Mouse (Mus musculus): ENCODE data around the gene Macf1.
"Not testable (repeated sequence)": the region's sequence is repeated elsewhere in the genome, so short reads cannot be mapped to it uniquely, and the experiment has no call there.

Macf1 gene

DNA sequence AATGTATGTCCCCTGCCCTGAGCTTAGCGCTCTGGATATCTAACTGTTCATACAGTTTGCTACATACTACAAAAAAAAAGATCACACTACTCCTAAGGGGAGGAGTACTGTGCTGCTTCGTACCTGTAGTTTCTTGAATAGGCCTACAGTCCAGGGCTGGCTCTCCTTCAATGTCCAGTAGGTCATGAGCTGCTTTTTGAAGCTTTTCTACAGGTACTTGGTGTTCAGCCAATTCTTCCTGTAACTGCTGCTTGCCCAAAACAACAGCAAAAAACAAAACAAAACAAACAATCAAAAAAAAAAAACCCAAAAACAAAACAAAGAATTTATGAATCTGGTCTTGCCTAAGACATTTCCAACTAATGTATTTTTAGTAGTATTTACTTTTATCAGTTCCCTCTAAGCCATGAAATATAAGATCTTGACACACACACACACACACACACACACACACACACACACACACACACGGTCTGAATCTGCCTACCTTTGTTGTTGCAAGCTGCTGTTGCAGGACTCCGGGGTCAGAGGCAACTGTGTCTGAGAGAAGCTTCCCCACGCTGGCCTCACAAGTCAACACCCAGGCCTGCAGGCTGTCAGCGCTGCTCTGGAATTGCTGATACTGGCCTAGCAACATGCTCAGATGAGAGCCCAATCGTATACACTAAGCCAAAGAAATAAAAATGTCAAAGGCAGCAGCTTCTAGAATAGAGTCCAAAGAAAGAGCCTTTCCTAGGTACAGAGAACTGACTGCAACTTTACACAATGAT lies 229.1 kb downstream of the Macf1 start:
- in situ Hi-C loops (cut with MboI, MseI): loop anchor here in 1 of 2 experiments (25.0 kb wide), 1 partner anchor 1582 kb away; no protein-coding TSS in a partner anchor

GRCm38 (mm10) chr4:123453729-123454128 lies 230.4 kb downstream of the Macf1 start:
- in situ Hi-C loops (cut with MboI, MseI): loop anchor here in 1 of 2 experiments (25.0 kb wide), 1 partner anchor 1584 kb away; no protein-coding TSS in a partner anchor

DNA sequence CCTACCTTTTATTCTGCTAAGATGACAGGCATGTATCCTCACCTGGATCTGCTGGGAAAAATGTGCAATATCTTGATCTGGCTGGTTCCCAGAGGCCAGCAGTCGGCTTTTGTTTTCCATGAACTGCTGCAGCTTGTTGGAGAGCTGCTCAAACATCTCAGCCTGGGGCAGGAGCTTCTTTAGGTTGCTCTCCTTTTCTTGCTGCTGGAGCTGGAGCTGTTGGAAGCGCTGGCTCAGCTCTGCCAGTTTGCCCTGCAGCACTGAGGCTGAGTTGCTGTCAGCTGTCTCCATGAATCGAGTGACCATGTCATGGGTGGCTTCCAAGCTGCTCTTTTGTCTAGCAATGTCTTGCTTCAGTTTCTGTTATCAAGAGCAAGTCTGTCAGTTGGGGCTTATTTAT lies 232.2 kb downstream of the Macf1 start:
- in situ Hi-C loops (cut with MboI, MseI): loop anchor here in 1 of 2 experiments (25.0 kb wide), 1 partner anchor 1585 kb away; no protein-coding TSS in a partner anchor

DNA sequence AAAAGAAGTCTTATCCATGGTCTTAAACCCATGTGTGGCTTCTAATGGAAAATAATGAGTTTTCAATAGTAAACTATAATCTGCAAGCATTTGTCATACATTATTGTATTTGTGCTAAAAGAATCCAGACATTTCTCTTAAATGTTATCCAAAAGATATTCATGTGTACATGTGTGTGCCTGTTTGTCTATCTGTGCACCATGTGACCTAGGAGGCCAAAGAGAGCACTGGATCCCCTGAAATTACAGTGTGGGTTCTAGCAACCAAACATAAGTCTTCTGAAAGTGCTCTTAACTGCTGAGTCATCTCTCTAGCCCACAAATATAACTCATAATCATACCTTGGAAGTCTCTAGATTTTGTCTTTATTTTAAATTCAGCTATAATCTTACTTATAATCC lies 234.9 kb downstream of the Macf1 start:
- in situ Hi-C loops (cut with MboI, MseI): no loop called here

GRCm38 (mm10) chr4:123448015-123448414 lies 236.1 kb downstream of the Macf1 start:
- in situ Hi-C loops (cut with MboI, MseI): no loop called here

GRCm38 (mm10) chr4:123447251-123447650 lies 236.9 kb downstream of the Macf1 start:
- in situ Hi-C loops (cut with MboI, MseI): no loop called here

DNA sequence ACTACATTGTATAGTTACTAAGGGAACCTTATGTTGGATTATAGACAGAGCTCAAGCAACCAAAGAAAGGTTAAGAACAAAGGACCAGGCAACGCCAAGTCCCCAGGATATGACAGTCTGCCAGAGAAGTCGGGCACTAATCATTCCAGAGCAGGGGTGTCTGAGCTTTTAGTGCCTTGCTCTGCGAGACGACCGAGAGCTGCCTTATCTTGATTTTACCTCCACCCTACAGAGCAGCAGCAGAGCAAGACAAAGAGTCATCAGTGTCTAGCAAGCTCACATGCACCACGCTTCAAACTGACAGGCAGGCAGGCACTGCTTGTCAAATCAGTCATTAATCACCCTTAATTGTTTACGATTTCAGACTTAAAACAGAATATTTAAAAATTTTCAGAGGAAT lies 237.4 kb downstream of the Macf1 start:
- in situ Hi-C loops (cut with MboI, MseI): no loop called here

DNA sequence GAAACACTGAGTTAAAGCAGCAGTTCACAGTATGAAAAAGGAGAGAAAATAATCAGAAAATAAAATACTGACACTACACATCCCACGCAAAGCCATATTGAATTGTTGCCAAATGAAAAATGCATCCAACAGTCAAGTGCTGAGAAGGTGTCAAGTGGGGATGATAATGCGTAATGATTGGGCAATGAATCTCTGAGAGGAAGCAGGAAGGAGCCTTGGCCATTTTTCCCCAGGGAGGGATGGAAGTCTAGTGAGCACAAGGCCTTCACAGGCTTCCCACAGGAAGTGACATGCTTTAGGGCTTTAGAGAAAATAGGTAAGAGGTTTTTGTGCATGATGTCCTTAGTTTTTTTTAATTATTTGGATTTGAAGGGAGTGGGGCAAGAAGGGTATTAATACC lies 237.9 kb downstream of the Macf1 start:
- in situ Hi-C loops (cut with MboI, MseI): not testable (repeated sequence)

- in situ Hi-C loops (cut with MboI, MseI): no loop called here
Observed at GRCm38 (mm10) chr4:123438414-123438813, 245.7 kb downstream of the Macf1 start.

- in situ Hi-C loops (cut with MboI, MseI): loop anchor here in 1 of 2 experiments (5.0 kb wide), 1 partner anchor 51 kb away; no protein-coding TSS in a partner anchor
Observed at GRCm38 (mm10) chr4:123433171-123433570, 251.0 kb downstream of the Macf1 start.

GRCm38 (mm10) chr4:123431936-123432335 lies 252.2 kb downstream of the Macf1 start:
- in situ Hi-C loops (cut with MboI, MseI): loop anchor here in 1 of 2 experiments (5.0 kb wide), 1 partner anchor 50 kb away; no protein-coding TSS in a partner anchor

GRCm38 (mm10) chr4:123427900-123428684 lies 256.1 kb downstream of the Macf1 start:
- in situ Hi-C loops (cut with MboI, MseI): no loop called here

DNA sequence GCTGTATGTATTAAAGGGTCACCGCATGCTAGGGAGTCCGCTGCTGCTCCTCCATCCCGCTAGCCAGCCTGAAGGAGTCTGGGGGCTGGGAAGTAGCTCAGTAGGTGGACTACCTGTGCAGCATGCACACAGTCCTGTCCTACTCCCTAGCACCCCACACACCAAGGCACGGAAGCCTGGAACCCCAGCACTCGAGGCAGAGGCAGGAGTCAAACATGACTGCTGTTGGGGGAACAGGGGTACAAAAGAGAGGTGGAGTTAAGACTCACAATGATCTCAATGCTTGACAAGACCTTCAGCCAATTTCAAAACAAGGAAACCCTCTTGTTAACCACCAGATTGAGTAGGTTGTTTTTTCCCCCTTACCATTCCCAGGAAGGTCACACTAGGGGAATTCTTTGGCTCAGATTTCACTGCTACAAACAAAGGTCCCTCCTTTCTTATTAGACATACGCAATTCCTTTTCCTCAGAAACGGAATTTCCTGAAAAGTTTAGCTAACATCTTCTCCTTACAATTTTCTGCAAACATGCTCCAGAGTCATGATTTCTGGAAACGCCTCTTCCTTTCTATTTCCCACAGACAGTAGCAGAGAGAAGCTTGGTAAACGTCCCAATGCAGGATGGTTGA lies 256.8 kb downstream of the Macf1 start:
- in situ Hi-C loops (cut with MboI, MseI): no loop called here

DNA sequence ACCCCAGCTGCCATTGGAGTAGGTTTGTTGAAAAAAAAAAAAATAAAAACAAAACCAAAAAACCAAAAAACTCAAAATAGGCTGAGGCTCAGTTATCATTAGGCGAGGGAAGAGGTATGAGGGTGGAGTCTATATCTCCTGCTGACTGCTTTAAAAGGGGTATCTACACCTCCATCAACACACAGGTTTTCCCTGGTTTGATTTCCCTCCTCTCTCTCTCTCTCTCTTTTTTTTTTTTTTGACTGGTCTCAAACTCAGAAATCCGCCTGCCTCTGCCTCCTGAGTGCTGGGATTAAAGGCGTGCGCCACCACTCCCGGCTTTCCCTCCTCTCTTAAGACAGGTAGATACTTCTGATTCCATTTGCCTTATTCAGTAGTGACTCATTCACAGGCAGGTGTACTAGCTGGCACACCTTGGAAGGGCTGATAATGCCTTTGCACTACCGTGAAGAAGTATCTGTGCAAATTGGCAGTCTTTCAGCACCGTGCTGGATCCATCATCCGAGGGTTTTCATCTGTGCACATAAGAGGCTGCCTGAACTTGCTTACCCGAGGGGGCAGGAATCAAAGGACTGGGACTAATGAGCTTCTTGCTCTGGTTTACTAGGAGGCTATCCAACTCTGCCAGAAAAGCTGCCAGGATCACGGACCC lies 257.6 kb downstream of the Macf1 start:
- in situ Hi-C loops (cut with MboI, MseI): no loop called here

GRCm38 (mm10) chr4:123425672-123426272 lies 258.4 kb downstream of the Macf1 start:
- in situ Hi-C loops (cut with MboI, MseI): no loop called here

GRCm38 (mm10) chr4:123424050-123424449 lies 260.1 kb downstream of the Macf1 start:
- in situ Hi-C loops (cut with MboI, MseI): loop anchor here in 1 of 2 experiments (25.0 kb wide), 1 partner anchor 1338 kb away; no protein-coding TSS in a partner anchor

- in situ Hi-C loops (cut with MboI, MseI): loop anchor here in 1 of 2 experiments (25.0 kb wide), 1 partner anchor 1339 kb away; no protein-coding TSS in a partner anchor
Observed at GRCm38 (mm10) chr4:123422828-123423227, 261.3 kb downstream of the Macf1 start.

DNA sequence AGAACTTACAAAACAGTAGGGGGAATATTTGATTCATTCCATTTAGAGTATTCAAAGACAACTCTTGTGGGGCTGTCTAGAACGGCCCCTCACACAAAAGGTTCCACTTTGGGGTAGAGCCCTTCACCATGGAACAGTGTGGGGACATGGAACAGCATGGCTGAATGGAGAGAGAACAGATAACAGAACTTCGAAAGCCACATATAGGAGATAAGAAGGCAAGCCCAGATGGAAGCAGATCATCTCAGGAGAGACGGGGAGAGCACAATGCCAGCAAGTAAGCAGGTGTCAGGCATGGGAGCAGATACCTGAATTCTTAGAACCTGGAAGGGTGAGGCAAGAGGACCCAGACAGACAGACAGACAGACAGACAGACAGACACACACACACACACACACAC lies 266.1 kb downstream of the Macf1 start:
- in situ Hi-C loops (cut with MboI, MseI): loop anchor here in 1 of 2 experiments (25.0 kb wide), 1 partner anchor 1344 kb away; no protein-coding TSS in a partner anchor

DNA sequence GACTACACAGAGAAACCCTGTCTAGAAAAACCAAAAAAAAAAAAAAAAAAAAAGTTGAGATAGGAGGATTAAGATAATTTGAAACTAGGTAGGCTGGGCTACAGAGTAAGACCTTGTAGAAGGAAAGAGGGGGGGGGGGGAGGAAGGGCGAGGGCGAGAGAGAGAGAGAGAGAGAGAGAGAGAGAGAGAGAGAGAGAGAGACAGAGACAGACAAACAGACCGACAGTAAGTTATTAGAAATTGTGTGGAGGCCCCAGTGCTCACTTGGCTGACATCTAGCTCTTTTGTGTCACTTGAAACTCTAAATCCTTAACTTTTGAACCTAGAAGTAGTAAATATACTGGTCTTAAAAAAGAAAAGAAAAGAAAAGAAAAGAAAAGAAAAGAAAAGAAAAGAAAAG lies 266.7 kb downstream of the Macf1 start:
- in situ Hi-C loops (cut with MboI, MseI): loop anchor here in 1 of 2 experiments (25.0 kb wide), 1 partner anchor 1345 kb away; no protein-coding TSS in a partner anchor

- in situ Hi-C loops (cut with MboI, MseI): loop anchor here in 1 of 2 experiments (25.0 kb wide), 1 partner anchor 1345 kb away; no protein-coding TSS in a partner anchor
Observed at GRCm38 (mm10) chr4:123416829-123417228, 267.3 kb downstream of the Macf1 start.

Data from T-helper 17 cell (primary cell).